Mouse (Mus musculus): Measurements from ENCODE around the gene Ttc3. TPM values are rescaled to one million over a fixed set of nuclear protein-coding genes. Genes with fewer than 3 reads are reported as not detected.

The Ttc3 gene
- polyA plus RNA-seq, 1 experiment from 2014 or later, result 213 TPM

Other genes starting within 250 kb of the Ttc3 start
- 7.7 and 8.5 TPM in 2 replicates for gene Hlcs, start 57.0 kb upstream of the Ttc3 start, polyA plus RNA-seq (2014; fragmentation: Nextera tagmentation; extraction: Ambion mirVana)
- gene Ripply3, start 42.2 kb upstream of the Ttc3 start, polyA plus RNA-seq (2014; fragmentation: Nextera tagmentation; extraction: Ambion mirVana), result 4.9 and 6.0 TPM in 2 replicates
- 82.4 and 86.1 TPM in 2 replicates for gene Pigp, start 1.2 kb downstream of the Ttc3 start, polyA plus RNA-seq (2014; fragmentation: Nextera tagmentation; extraction: Ambion mirVana)
- gene Vps26c, start 156.2 kb downstream of the Ttc3 start, polyA plus RNA-seq (2014; fragmentation: Nextera tagmentation; extraction: Ambion mirVana), result 47.4 and 54.6 TPM in 2 replicates
- 9.0 and 11.6 TPM in 2 replicates for gene Dyrk1a, start 199.4 kb downstream of the Ttc3 start, polyA plus RNA-seq (2014; fragmentation: Nextera tagmentation; extraction: Ambion mirVana)